Mouse (Mus musculus): ENCODE measurements at regions not wholly inside any gene's neighbourhood (a gene's known extent, or its start where the extent isn't known, plus 50 kb on each side); places are given as distances from the start of the nearest gene placed in this dataset.

GRCm38 (mm10) chr8:26688035-26688434, 289.1 kb upstream of the Zfp703 start:
- DNase-seq (ENCODE audit: low spot score in 2 of 2), result no peak

GRCm38 (mm10) chr8:26688745-26689478, 288.2 kb upstream of the Zfp703 start:
- no peak for DNase-seq (ENCODE audit: low spot score in 2 of 2)

GRCm38 (mm10) chr8:26689479-26690177, 287.5 kb upstream of the Zfp703 start:
- no peak for DNase-seq (ENCODE audit: low spot score in 2 of 2)

GRCm38 (mm10) chr8:26690178-26690735, 286.9 kb upstream of the Zfp703 start:
- DNase-seq (ENCODE audit: low spot score in 2 of 2), result no peak

DNA sequence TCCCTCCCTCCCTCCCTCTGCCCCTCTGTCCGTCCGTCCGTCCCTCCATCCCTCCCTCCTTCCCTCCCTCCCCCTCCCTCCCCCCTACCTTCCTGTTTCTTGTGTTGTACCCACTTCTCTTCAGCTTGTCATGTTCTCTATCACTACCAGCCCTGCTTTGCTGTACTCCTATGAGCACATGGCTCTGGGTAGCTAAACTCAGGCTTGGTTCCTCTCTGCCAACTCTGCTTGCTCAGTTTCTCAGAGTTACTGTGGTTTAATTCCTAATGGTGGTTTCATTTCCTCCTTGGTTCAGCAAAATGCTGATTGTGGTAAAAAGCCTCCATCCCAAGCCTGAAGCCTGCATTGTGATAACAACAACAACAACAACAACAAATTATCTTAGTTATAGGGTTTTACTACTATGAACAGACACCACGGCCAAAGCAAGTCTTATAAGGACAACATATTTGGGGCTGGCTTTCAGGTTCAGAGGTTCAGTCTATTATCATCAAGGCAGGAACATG, 279.5 kb upstream of the Zfp703 start:
- DNase-seq (ENCODE audit: low spot score in 2 of 2), result no peak

GRCm38 (mm10) chr8:26698580-26698979, 278.5 kb upstream of the Zfp703 start:
- DNase-seq (ENCODE audit: low spot score in 2 of 2), result no peak

DNA sequence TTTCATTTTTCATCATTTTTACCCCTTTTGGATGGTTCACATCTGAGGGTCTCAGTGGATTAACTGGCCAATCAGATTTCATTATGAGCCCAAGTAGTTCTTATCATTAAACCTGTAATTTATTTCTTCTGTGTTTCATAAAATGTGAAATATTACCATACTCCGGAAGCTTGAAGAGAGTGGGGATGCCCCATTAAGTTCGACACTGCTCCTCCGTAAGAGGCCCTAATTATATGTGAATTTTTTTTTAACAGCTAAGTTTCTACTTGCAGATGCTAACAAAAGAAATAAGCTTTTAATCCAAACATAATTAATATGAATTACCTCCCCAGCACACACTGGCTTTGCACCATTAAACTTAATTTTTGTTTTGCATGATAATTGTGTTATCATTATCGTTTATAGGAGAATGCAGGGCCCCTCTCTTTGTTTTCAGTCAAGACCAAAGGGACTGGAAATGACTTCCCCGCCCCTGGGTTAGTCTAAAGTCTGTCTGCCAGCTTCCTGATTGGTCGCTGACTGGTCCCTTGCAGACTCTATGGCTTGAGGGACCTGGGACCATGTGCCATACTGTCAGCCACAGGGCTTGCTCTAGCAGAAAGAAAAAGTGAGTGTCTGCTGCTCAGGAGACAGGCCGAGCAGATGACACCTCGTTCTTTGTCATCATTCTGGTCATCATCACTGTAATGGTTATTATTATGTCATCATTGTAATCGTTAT, 270.9 kb upstream of the Zfp703 start:
- no peak for DNase-seq (ENCODE audit: low spot score in 2 of 2)

GRCm38 (mm10) chr8:26706768-26707156, 270.4 kb upstream of the Zfp703 start:
- no peak for DNase-seq (ENCODE audit: low spot score in 2 of 2)

DNA sequence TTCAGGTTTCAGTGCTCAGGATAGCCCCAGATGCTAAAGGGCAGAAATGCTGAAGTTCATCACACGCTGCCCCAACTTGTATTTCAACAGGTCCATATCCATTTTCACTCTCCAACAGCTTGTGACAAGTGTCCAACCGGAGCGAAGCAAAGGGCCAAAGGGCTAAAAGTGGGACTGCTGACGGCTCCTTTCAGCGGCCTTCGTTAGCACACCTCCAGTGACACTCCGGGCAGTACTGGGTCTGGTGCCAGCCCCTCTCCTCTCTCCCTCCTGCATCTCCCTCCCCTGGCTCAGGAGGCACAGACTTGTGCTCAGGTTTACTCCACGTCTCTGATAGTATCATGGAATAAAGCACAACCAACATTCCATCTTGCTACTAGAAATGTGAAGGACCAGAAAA, 263.3 kb upstream of the Zfp703 start:
- DNase-seq (ENCODE audit: low spot score in 2 of 2), result no peak

DNA sequence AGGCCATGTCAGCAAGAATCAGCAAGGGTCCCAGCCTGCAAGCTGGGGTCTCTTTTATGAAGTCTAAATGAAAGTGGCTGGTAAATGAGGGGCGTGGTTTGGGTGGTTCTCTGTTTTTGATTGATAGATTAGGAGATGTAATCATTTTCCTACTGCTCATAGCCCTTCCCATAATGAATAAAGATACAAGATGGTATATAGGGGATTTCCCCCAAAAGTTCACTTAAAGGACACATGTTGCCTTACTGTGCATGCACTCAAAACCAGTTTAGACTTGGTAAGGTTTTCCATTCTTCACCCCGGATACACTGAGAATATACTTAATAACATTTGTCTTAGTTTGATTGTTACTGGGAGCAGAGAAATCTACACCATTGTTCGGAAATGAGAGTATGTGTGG, 262.4 kb upstream of the Zfp703 start:
- DNase-seq (ENCODE audit: low spot score in 2 of 2), result no peak

GRCm38 (mm10) chr8:26718409-26719355, 258.4 kb upstream of the Zfp703 start:
- no peak for DNase-seq (ENCODE audit: low spot score in 2 of 2)

DNA sequence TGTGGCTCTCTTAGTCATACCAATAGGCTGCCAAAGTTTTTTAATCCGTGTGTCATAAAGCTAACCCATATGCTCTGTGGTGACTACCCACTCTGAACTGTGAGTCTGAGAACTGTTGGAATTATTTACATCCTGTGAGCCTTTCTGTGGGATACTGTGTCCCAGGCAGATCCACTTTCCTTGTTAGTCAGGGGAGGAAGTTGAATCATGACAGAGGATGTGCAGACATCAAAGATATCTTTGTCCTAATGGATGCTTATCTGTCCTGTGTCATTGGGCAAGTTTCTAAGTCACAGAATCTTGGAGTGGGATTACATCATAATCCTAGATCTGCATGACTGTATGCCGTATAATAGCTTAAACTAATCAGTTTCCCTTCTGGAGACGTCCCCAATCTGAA, 254.4 kb upstream of the Zfp703 start:
- DNase-seq (ENCODE audit: low spot score in 2 of 2), result no peak

DNA sequence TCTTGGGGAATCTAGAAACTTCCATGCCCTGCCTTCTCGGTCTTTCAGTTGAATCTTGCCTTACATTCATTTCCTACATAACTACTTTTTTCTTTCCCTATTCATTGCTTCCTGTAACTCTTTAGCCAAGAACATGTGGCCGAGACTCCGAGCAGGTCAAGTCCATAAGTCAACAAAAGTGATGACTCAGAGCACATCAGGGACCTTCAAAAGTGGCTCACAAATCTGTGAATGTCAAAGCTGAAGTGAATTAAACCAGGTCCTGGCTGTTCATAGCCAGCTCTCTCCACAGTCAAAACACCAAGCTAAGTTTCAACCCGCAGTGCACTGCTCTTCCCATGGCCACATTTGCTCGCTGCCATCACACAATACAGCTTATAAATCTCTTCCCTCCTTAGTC, 252.5 kb upstream of the Zfp703 start:
- DNase-seq (ENCODE audit: low spot score in 2 of 2), result no peak

GRCm38 (mm10) chr8:26725521-26725920, 251.6 kb upstream of the Zfp703 start:
- DNase-seq (ENCODE audit: low spot score in 2 of 2), result no peak

DNA sequence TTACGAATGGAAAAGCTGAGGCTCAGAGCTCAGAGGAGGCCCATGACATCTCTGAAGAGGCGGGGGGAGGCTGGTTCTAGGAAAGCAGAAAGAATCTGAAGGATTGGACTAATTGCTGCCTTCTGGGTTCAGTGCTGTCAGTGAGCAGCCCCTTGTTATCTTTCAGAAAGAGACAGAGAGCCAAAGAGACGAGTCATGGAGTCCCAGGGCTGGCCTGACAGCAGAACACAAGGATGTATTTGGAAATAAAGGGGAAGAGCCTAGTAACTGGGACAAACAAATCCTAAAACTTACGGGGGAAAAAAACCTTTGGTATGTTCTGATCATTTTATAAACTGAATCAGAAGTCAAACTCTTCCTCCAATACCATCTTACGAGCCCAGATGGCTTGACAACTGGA, 247.8 kb upstream of the Zfp703 start:
- DNase-seq (ENCODE audit: low spot score in 2 of 2), result no peak

GRCm38 (mm10) chr8:26731111-26731510, 246.0 kb upstream of the Zfp703 start:
- no peak for DNase-seq (ENCODE audit: low spot score in 2 of 2)

GRCm38 (mm10) chr8:26744424-26744823, 232.7 kb upstream of the Zfp703 start:
- DNase-seq (ENCODE audit: low spot score in 2 of 2), result no peak

DNA sequence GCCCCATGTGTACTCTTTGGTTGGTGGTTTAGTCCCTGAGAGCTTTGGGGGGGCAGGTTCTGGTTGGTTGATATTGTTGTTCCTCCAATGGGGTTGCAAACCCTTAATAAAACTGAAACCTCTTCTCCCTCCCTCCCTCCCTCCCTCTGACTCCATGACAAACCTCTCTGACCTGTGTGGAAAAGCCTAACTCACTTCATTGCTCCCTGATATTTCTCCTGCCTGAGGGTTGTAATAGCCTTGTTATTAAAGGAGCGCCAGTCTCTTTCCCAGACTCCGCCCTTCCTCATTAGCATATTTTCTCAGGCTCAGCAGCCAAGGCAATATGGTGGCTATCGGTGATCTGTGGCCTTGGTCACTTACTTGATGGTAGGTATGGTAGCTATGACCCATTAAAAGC, 230.3 kb upstream of the Zfp703 start:
- no peak for DNase-seq (ENCODE audit: low spot score in 2 of 2)

DNA sequence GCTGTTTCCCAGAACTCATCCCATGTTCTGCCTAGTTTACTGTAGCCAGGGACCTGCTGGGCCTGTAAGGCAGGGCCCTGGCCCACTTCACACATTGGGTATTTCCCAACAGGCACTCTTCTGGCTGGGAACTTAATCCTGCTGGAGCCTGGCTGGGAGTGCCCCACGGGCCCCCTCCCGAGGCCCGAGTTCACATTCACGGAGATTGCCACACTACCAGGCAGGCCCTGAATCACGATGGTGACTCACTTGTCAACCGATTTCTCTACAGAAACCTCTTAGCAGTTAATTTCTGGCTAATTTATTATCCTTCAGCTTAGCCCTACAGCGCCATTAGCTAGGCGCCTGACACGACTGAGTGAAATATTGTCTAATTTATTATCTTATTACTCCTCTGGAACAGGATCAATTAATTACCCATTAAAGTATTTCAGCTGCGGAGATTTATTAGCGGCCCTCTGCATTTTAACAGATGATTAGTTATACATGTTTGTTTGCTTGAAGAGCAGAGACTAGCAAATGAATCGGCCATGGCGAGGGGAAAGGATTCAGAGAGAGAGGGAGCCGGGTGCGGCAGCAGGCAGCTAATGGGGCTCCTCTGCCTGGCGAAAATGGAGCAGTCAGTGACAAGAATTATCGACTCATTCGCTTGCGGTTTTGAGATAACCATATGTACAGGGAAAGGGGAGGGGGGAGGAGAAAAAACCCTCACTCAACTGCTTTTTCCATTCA, 229.7 kb upstream of the Zfp703 start:
- DNase-seq (ENCODE audit: low spot score in 2 of 2), result no peak

DNA sequence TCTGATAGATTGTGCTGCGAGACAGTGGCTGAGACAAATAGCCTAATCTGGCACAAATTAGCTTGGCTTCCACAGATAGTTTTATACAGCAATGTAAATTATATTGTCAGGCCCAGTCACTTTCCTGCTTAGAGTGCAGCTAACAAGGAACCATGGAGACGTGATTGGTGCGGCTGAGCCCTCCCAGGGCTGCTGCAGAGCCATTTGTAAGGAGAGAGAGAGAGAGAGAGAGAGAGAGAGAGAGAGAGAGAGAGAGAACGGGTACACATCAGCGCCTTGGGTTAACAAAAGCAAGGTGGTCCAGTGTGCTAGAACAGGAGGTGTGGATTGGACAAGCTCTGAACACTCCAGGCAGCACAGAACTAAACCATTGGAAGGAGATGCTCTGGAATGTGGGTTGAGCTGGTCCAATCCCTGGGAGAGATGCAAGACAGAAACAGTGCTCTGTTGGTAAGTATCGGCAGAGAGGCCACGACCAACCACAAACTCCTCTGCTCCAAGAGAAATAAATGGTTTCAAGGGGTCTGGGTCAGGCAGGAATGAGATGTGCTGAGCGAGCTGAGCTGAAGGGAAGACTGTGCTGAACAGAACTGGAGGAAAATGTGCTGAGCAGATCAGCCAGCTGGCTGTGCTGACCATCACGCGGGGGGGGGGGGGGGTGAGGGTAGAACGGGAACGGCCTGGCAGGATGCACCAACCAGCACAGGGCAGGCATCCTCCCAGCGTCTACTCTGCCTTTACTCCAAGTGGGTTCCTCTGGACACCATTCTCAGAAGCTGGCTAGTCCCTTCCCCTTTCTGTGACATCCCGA, 228.8 kb upstream of the Zfp703 start:
- no peak for DNase-seq (ENCODE audit: low spot score in 2 of 2)
